Mouse (Mus musculus): ENCODE measurements around the gene Irx4.

- no peak for TF ChIP-seq POLR2A (IDR thresholded peaks at IDR 0.05; ENCODE audit: low read depth, low read length)
- no peak for TF ChIP-seq CTCF (conservative IDR thresholded peaks at IDR 0.05; ENCODE audit: insufficient read depth, insufficient read length, low read depth, low read length)
Measured at GRCm38 (mm10) chr13:73270451-73271081, 10.3 kb downstream of the Irx4 start.

Data from kidney, adult 2 months (tissue).